Comparison of ENCODE assay signal across 16 mouse cellular contexts in genomic region chr3:27963795-27964201, GRCm38 (mm10). TPM values are rescaled to one million over a fixed set of nuclear protein-coding genes. Genes with fewer than 3 reads are reported as not detected.
DNase-seq lines count a peak whose midpoint lies in the region; ATAC-seq and TF ChIP-seq lines count a peak whose summit lies in the region.
"Had no signal": no experiment of that assay in that cellular context is flagged by ENCODE, and none has a peak within 500 bp of the region (broad histone marks: within the 10 kb centered on the region; RNA-seq: fewer than 3 reads in every experiment).

No protein-coding gene starts in this region.

- no peaks in the 10 kb centered on the region for H3K36me3 ChIP-seq in forebrain, embryonic 12.5 days (replicated peaks)
- no peaks in the 10 kb centered on the region for H3K36me3 ChIP-seq in forebrain, embryonic 16.5 days (ENCODE audit: control insufficient read depth, insufficient read depth)
- no peaks in the 10 kb centered on the region for H3K36me3 ChIP-seq in hindbrain, postnatal 0 days (ENCODE audit: insufficient read depth, low read length)
- no peaks in the 10 kb centered on the region for H3K36me3 ChIP-seq in neural tube, embryonic 14.5 days (ENCODE audit: control insufficient read depth, insufficient read depth, low read length)
- no peaks in the 10 kb centered on the region for H3K36me3 ChIP-seq in thymus, adult 2 months (ENCODE audit: control insufficient read depth, insufficient read depth, low read length)
- H3K36me3 ChIP-seq: G1E; heart, embryonic 15.5 days had no signal

- no peak overlapping the region for H3K4me2 ChIP-seq in forebrain, embryonic 12.5 days
- H3K4me2 ChIP-seq in forebrain, embryonic 16.5 days (ENCODE audit: low read length) = no peak overlapping the region
- H3K4me2 ChIP-seq in hindbrain, postnatal 0 days (ENCODE audit: low read depth, low read length) = no peak overlapping the region
- no peak overlapping the region for H3K4me2 ChIP-seq in neural tube, embryonic 14.5 days (ENCODE audit: low read depth, low read length)
- H3K4me2 ChIP-seq: heart, embryonic 15.5 days had no signal

- no peak overlapping the region for H3K27ac ChIP-seq in forebrain, embryonic 12.5 days
- H3K27ac ChIP-seq in forebrain, embryonic 16.5 days (ENCODE audit: low read length) = no peak overlapping the region
- H3K27ac ChIP-seq in hindbrain, postnatal 0 days = no peak overlapping the region; the same call in 1 of the 2 replicates
- H3K27ac ChIP-seq in neural tube, embryonic 14.5 days (ENCODE audit: low read depth, low read length) = peak overlapping the region; percentile 22; the same call in 1 of the 2 replicates
- no peak overlapping the region for H3K27ac ChIP-seq in gastrocnemius, adult 2 months
- no peak overlapping the region for H3K27ac ChIP-seq in thymus, adult 2 months (ENCODE audit: control insufficient read depth, insufficient read depth, low read length)
- H3K27ac ChIP-seq: heart, embryonic 15.5 days; liver, embryonic 14.5 days had no signal

- TF ChIP-seq CTCF in hindbrain, postnatal 0 days (IDR thresholded peaks at IDR 0.05; ENCODE audit: low read depth) = no peak
- TF ChIP-seq CTCF in gastrocnemius, adult 2 months (IDR thresholded peaks at IDR 0.05) = no peak
- no peak for TF ChIP-seq CTCF in thymus, adult 2 months (IDR thresholded peaks at IDR 0.05; ENCODE audit: borderline replicate concordance, control insufficient read depth, extremely low read depth, insufficient read depth, low read length, poor library complexity)

- no peak overlapping the region for H3K9ac ChIP-seq in forebrain, embryonic 12.5 days
- H3K9ac ChIP-seq in forebrain, embryonic 16.5 days (replicated peaks; ENCODE audit: low read depth, low read length) = no peak overlapping the region
- H3K9ac ChIP-seq in hindbrain, postnatal 0 days (replicated peaks; ENCODE audit: low read length) = no peak overlapping the region
- H3K9ac ChIP-seq in neural tube, embryonic 14.5 days (replicated peaks; ENCODE audit: low read depth, low read length) = no peak overlapping the region
- H3K9ac ChIP-seq: heart, embryonic 15.5 days; liver, embryonic 14.5 days had no signal

- intact Hi-C loops in left cerebral cortex, postnatal 36 days (cut with DNase I) = loop anchor here (10.0 kb wide), 1 partner anchor 499 kb away; no protein-coding TSS in a partner anchor
- intact Hi-C loops in gastrocnemius, adult 2 months (cut with DNase I) = no loop called here

- peak; percentile 37 for DNase-seq in embryo, embryonic 9.5 days (ENCODE audit: extremely low spot score)
- peak; percentile 51 for DNase-seq in hindbrain, postnatal 0 days (ENCODE audit: low spot score)
- no peak for DNase-seq in left cerebral cortex, postnatal 36 days (ENCODE audit: low spot score in 2 of 2)
- no peak for DNase-seq in gastrocnemius, adult 2 months
- no peak for DNase-seq in thymus, adult 2 months
- DNase-seq: cerebellum, postnatal 14 days; gastrocnemius, postnatal 14 days had no signal

- no peaks in the 10 kb centered on the region for H3K9me3 ChIP-seq in forebrain, embryonic 12.5 days
- H3K9me3 ChIP-seq in forebrain, embryonic 16.5 days (ENCODE audit: control insufficient read depth, low read length) = no peaks in the 10 kb centered on the region
- H3K9me3 ChIP-seq in hindbrain, postnatal 0 days (ENCODE audit: low read length) = no peaks in the 10 kb centered on the region
- no peaks in the 10 kb centered on the region for H3K9me3 ChIP-seq in neural tube, embryonic 14.5 days (ENCODE audit: control insufficient read depth, low read length)
- H3K9me3 ChIP-seq: G1E; heart, embryonic 15.5 days; megakaryocyte, embryonic 14.5 days had no signal

- no peak for TF ChIP-seq POLR2A in thymus, adult 2 months (IDR thresholded peaks at IDR 0.05; ENCODE audit: control insufficient read depth, extremely low read depth, insufficient read depth, low read length, poor library complexity)

- 15% methylated on average over 6 of the region's 6 CpGs for WGBS in forebrain, embryonic 12.5 days
- 10% methylated on average over 6 of the region's 6 CpGs for WGBS in forebrain, embryonic 16.5 days
- WGBS in hindbrain, postnatal 0 days = 16% methylated on average over 6 of the region's 6 CpGs
- 8% methylated on average over 6 of the region's 6 CpGs for WGBS in neural tube, embryonic 14.5 days
- WGBS in thymus, adult 2 months = 91% methylated on average over 6 of the region's 6 CpGs

- ATAC-seq in forebrain, embryonic 12.5 days (ENCODE audit: low FRiP score) = 0 out of 2 replicates have a peak, but pooled peaks have one; percentile 49
- no peak for ATAC-seq in forebrain, embryonic 16.5 days
- ATAC-seq in hindbrain, postnatal 0 days = peak; percentile 62
- ATAC-seq in neural tube, embryonic 14.5 days (ENCODE audit: low read depth) = peak; percentile 66
- ATAC-seq: intestine, postnatal 0 days had no signal

- no peak overlapping the region for H3K4me3 ChIP-seq in forebrain, embryonic 12.5 days (replicated peaks)
- H3K4me3 ChIP-seq in forebrain, embryonic 16.5 days (replicated peaks; ENCODE audit: low read length) = no peak overlapping the region
- H3K4me3 ChIP-seq in hindbrain, postnatal 0 days (ENCODE audit: low read length) = no peak overlapping the region
- no peak overlapping the region for H3K4me3 ChIP-seq in neural tube, embryonic 14.5 days (ENCODE audit: low read depth, low read length)
- no peak overlapping the region for H3K4me3 ChIP-seq in gastrocnemius, adult 2 months
- no peak overlapping the region for H3K4me3 ChIP-seq in thymus, adult 2 months (ENCODE audit: control insufficient read depth, insufficient read depth, low read length)
- H3K4me3 ChIP-seq: erythroblast, embryonic 14.5 days; heart, embryonic 15.5 days; megakaryocyte, embryonic 14.5 days had no signal

- 0 out of 2 replicates have a peak, but pooled peaks cover 4% of the 10 kb centered on the region for H3K27me3 ChIP-seq in forebrain, embryonic 12.5 days
- no peaks in the 10 kb centered on the region for H3K27me3 ChIP-seq in forebrain, embryonic 16.5 days (replicated peaks; ENCODE audit: control insufficient read depth, insufficient read depth, low read length)
- no peaks in the 10 kb centered on the region for H3K27me3 ChIP-seq in hindbrain, postnatal 0 days (ENCODE audit: insufficient read depth, low read length)
- no peaks in the 10 kb centered on the region for H3K27me3 ChIP-seq in neural tube, embryonic 14.5 days (ENCODE audit: control insufficient read depth, insufficient read depth, low read length)
- no peaks in the 10 kb centered on the region for H3K27me3 ChIP-seq in thymus, adult 2 months (ENCODE audit: control insufficient read depth, insufficient read depth, low read length)
- H3K27me3 ChIP-seq: heart, embryonic 15.5 days; megakaryocyte, embryonic 14.5 days had no signal

- peaks cover 13% of the 10 kb centered on the region for H3K4me1 ChIP-seq in forebrain, embryonic 12.5 days
- H3K4me1 ChIP-seq in forebrain, embryonic 16.5 days (replicated peaks; ENCODE audit: control insufficient read depth, insufficient read depth, low read length) = peaks cover 3% of the 10 kb centered on the region; the same call in 1 of the 2 replicates
- no peaks in the 10 kb centered on the region for H3K4me1 ChIP-seq in hindbrain, postnatal 0 days (ENCODE audit: insufficient read depth, low read length)
- H3K4me1 ChIP-seq in neural tube, embryonic 14.5 days (ENCODE audit: control insufficient read depth, insufficient read depth, low read length) = no peaks in the 10 kb centered on the region
- H3K4me1 ChIP-seq in thymus, adult 2 months (replicated peaks; ENCODE audit: control insufficient read depth, insufficient read depth, low read length) = no peaks in the 10 kb centered on the region
- H3K4me1 ChIP-seq: heart, embryonic 15.5 days; megakaryocyte, embryonic 14.5 days had no signal

RNA-seq across cellular contexts. Expression of gene Pld1, which starts 25.3 kb away (rescaled TPM):
- polyA plus RNA-seq in forebrain, embryonic 12.5 days (2016; fragmentation: Nextera tagmentation; extraction: Ambion mirVana) = 4.1 TPM in 2 replicates
- 2.3 and 3.8 TPM in 2 replicates for polyA plus RNA-seq in forebrain, embryonic 16.5 days (2015; fragmentation: Nextera tagmentation; extraction: Ambion mirVana)
- total RNA-seq in hindbrain, postnatal 0 days (2014; rRNA removed) = 10.7 and 19.7 TPM in 2 replicates
- polyA plus RNA-seq in hindbrain, postnatal 0 days (2015; fragmentation: Nextera tagmentation; extraction: Ambion mirVana) = 3.9 and 5.7 TPM in 2 replicates
- polyA plus RNA-seq in neural tube, embryonic 14.5 days (2014; fragmentation: Nextera tagmentation; extraction: Ambion mirVana) = 5.7 and 6.8 TPM in 2 replicates
- 10 to 100 TPM in 1 of 2 experiments, 1 to 10 TPM in 1; 6.9 to 13.7 TPM for total RNA-seq in left cerebral cortex, postnatal 36 days (2021)
- 1 to 10 TPM; 4.6 to 6.1 TPM for total RNA-seq in gastrocnemius, adult 2 months (2021)
- 2.4 and 3.2 TPM in 2 replicates for polyA plus RNA-seq in thymus, adult 2 months (2012; rRNA removed)
- polyA plus RNA-seq: erythroblast, embryonic 14.5 days; G1E had no signal

Comparison
In these comparisons a context has a peak if more than half of its experiments do, and no peak if none do; other contexts are left out.
1. DNase-seq: peak in embryo, embryonic 9.5 days (single experiment) and hindbrain, postnatal 0 days (single experiment); none in left cerebral cortex, postnatal 36 days (0 of 2), gastrocnemius, adult 2 months (single experiment) and thymus, adult 2 months (single experiment).